Comparison of ENCODE assay signal across 22 mouse cellular contexts in the genomic region with DNA sequence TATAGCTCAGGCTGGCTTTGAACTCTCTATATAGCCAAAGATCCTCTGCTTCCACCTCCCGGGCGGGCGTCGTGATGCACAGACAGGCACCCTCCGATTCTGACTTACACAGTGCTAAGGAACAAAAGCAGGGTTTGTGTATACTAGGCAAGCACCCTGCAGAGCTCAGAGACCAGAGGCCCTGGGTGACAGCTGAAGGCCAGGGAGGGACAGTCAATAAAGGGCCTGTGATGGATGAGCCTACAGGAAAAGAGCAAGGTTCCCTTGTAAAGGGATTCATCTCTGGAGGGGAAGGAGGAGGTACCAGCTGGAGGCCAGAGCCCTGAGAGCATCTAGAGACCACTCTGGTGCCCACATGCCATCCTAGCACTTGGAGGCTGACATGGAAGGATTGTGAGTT. TPM values are rescaled to one million over a fixed set of nuclear protein-coding genes. Genes with fewer than 3 reads are reported as not detected.
"Had no signal": no experiment of that assay in that cellular context is flagged by ENCODE, and none has a peak within 500 bp of the region (broad histone marks: within the 10 kb centered on the region; RNA-seq: fewer than 3 reads in every experiment).

No protein-coding gene starts in this region.

- H3K9me3 ChIP-seq: kidney, embryonic 15.5 days; liver, embryonic 13.5 days; neural tube, embryonic 12.5 days had no signal

- H3K27ac ChIP-seq: kidney, embryonic 15.5 days; left cerebral cortex, adult 2 months; liver, embryonic 13.5 days; neural tube, embryonic 12.5 days had no signal

- DNase-seq: kidney, adult 8-10 months; kidney, postnatal 10 days; kidney, postnatal 36 days; layer of hippocampus, adult 9-11 months; liver, embryonic 13.5 days; lung, adult 2 months; lung, postnatal 14 days; lung, postnatal 4 days; midbrain, embryonic 14.5 days; thymus, adult 18-20 months; thymus, postnatal 36 days had no signal

- H3K4me3 ChIP-seq: kidney, embryonic 15.5 days; left cerebral cortex, adult 2 months; liver, embryonic 13.5 days; neural tube, embryonic 12.5 days had no signal

- H3K27me3 ChIP-seq: kidney, embryonic 15.5 days; liver, embryonic 13.5 days; neural tube, embryonic 12.5 days had no signal

- H3K36me3 ChIP-seq: kidney, embryonic 15.5 days; liver, embryonic 13.5 days; neural tube, embryonic 12.5 days had no signal

- H3K4me2 ChIP-seq: kidney, embryonic 15.5 days; liver, embryonic 13.5 days; midbrain, embryonic 11.5 days; neural tube, embryonic 12.5 days had no signal

- H3K9ac ChIP-seq: kidney, embryonic 15.5 days; liver, embryonic 13.5 days; neural tube, embryonic 12.5 days had no signal

- H3K4me1 ChIP-seq: kidney, embryonic 15.5 days; liver, embryonic 13.5 days had no signal

RNA-seq across cellular contexts. Expression of gene Htr6, which starts 22.0 kb away (rescaled TPM):
- total RNA-seq: liver, adult 2 months; megakaryocyte progenitor cell, adult 5-6 weeks; megakaryocyte-erythroid progenitor cell, adult 5-6 weeks had no signal
- polyA plus RNA-seq: kidney, embryonic 15.5 days; liver, adult 2 months; liver, embryonic 13.5 days; liver, embryonic 16.5 days; lung, embryonic 16.5 days; midbrain, embryonic 11.5 days; neural tube, embryonic 12.5 days; spleen, adult 2 months; stomach, embryonic 16.5 days had no signal

RNA-seq across cellular contexts. Expression of gene Nbl1, which starts 39.4 kb away (rescaled TPM):
- total RNA-seq: megakaryocyte progenitor cell, adult 5-6 weeks; megakaryocyte-erythroid progenitor cell, adult 5-6 weeks had no signal
